17 mouse cellular contexts compared by ENCODE assay signal in genomic region chr1:155400056-155400455, GRCm38 (mm10).
"Had no signal": no experiment of that assay in that cellular context is flagged by ENCODE, and none has a peak within 500 bp of the region (broad histone marks: within the 10 kb centered on the region; RNA-seq: fewer than 3 reads in every experiment).

No protein-coding gene starts in this region.

- H3K27me3 ChIP-seq: liver, embryonic 13.5 days; liver, embryonic 15.5 days; lung, embryonic 15.5 days; midbrain, embryonic 13.5 days; midbrain, embryonic 15.5 days; neural tube, embryonic 12.5 days; stomach, embryonic 15.5 days had no signal

- DNase-seq: liver, embryonic 13.5 days; liver, postnatal 0 days; lung, adult 2 months; lung, postnatal 14 days; right cerebral cortex, postnatal 14 days; thymus, adult 2 months; thymus, postnatal 25 days; thymus, postnatal 4 days had no signal

- H3K9me3 ChIP-seq: liver, embryonic 15.5 days; lung, embryonic 15.5 days; midbrain, embryonic 13.5 days; midbrain, embryonic 15.5 days; stomach, embryonic 15.5 days had no signal

- H3K27ac ChIP-seq: liver, embryonic 13.5 days; liver, embryonic 15.5 days; lung, embryonic 15.5 days; macrophage; midbrain, embryonic 13.5 days; midbrain, embryonic 15.5 days; neural tube, embryonic 12.5 days; stomach, embryonic 15.5 days; stomach, postnatal 0 days had no signal

- H3K36me3 ChIP-seq: lung, embryonic 15.5 days; midbrain, embryonic 15.5 days; neural tube, embryonic 12.5 days; stomach, embryonic 15.5 days had no signal

- H3K4me3 ChIP-seq: liver, embryonic 13.5 days; liver, embryonic 15.5 days; lung, embryonic 15.5 days; midbrain, embryonic 13.5 days; midbrain, embryonic 15.5 days; neural tube, embryonic 12.5 days; stomach, embryonic 15.5 days had no signal

- ATAC-seq: liver, postnatal 0 days; lung, postnatal 0 days; midbrain, embryonic 13.5 days had no signal

- H3K4me1 ChIP-seq: lung, embryonic 15.5 days; midbrain, embryonic 15.5 days; stomach, embryonic 15.5 days had no signal
